Mouse (Mus musculus) cerebellum, adult 2 months (tissue): ENCODE measurements at regions not wholly inside any gene's neighbourhood (a gene's known extent, or its start where the extent isn't known, plus 50 kb on each side); places are given as distances from the start of the nearest gene placed in this dataset.

Experiments used
- CTCF ChIP-seq: fragments of 200-500 bp; IDR thresholded peaks from 2 replicates; pipeline ENCODE4 v1.5.1; 2011; ENCODE audit warnings: low read depth, mild to moderate bottlenecking, control low read depth, low read length, moderate library complexity, borderline replicate concordance; ENCODE audit not compliant: insufficient read depth
- POLR2A ChIP-seq: fragments of 200-500 bp; IDR thresholded peaks from 2 replicates; pipeline ENCODE4 v1.6.1; 2011; ENCODE audit warnings: low read length, control low read depth, borderline replicate concordance; ENCODE audit not compliant: insufficient read depth

- TF ChIP-seq CTCF (no peak), POLR2A (no peak)
These were observed 267.1 kb upstream of the Ift57 start for GRCm38 (mm10) chr16:49431902-49432301.
